Mouse (Mus musculus) ovary, postnatal 10 days (tissue): Measurements from ENCODE around the gene Tpd52l1.
"Not testable (repeated sequence)": the region's sequence is repeated elsewhere in the genome, so short reads cannot be mapped to it uniquely, and the experiment has no call there.

Experiments used
- DNase-seq: peaks from one replicate; pipeline ENCODE4 v3.0.0; 2022; ENCODE audit warnings: low spot score

The Tpd52l1 gene

GRCm38 (mm10) chr10:31445291-31446124 is at the start of gene Tpd52l1:
Tpd52l1 (minus strand) TSS chr10:31445958.
- peak; percentile 65 for DNase-seq

- no peak for DNase-seq
Observed at GRCm38 (mm10) chr10:31494296-31494695, 48.5 kb upstream of the Tpd52l1 start.

GRCm38 (mm10) chr10:31467043-31467898 is 21.5 kb upstream of the Tpd52l1 start:
- DNase-seq, result no peak

GRCm38 (mm10) chr10:31465840-31466541 is 20.2 kb upstream of the Tpd52l1 start:
- no peak for DNase-seq

GRCm38 (mm10) chr10:31465424-31465823 is 19.7 kb upstream of the Tpd52l1 start:
- DNase-seq, result no peak

GRCm38 (mm10) chr10:31463044-31463443 is 17.3 kb upstream of the Tpd52l1 start:
- DNase-seq, result no peak

GRCm38 (mm10) chr10:31456806-31457205 is 11.0 kb upstream of the Tpd52l1 start:
- DNase-seq, result no peak

GRCm38 (mm10) chr10:31447083-31447482 is 1.3 kb upstream of the Tpd52l1 start:
- no peak for DNase-seq

- no peak for DNase-seq
Observed at GRCm38 (mm10) chr10:31444206-31444605, 1.6 kb downstream of the Tpd52l1 start.

- no peak for DNase-seq
Observed at GRCm38 (mm10) chr10:31441491-31441890, 4.3 kb downstream of the Tpd52l1 start.

- DNase-seq, result no peak
Observed at GRCm38 (mm10) chr10:31436047-31436446, 9.7 kb downstream of the Tpd52l1 start.

- DNase-seq, result no peak
Observed at GRCm38 (mm10) chr10:31417956-31418355, 27.8 kb downstream of the Tpd52l1 start.

GRCm38 (mm10) chr10:31392990-31393389 is 52.8 kb downstream of the Tpd52l1 start:
- DNase-seq, result no peak

GRCm38 (mm10) chr10:31390777-31391395 is 54.9 kb downstream of the Tpd52l1 start:
- DNase-seq, result no peak

- not testable (repeated sequence) for DNase-seq
Observed at GRCm38 (mm10) chr10:31388566-31388965, 57.2 kb downstream of the Tpd52l1 start.

- DNase-seq, result not testable (repeated sequence)
Observed at GRCm38 (mm10) chr10:31370200-31370599, 75.6 kb downstream of the Tpd52l1 start.

- no peak for DNase-seq
Observed at GRCm38 (mm10) chr10:31359749-31360148, 86.0 kb downstream of the Tpd52l1 start.

- no peak for DNase-seq
Observed at GRCm38 (mm10) chr10:31354886-31355461, 90.8 kb downstream of the Tpd52l1 start.

- DNase-seq, result no peak
Observed at GRCm38 (mm10) chr10:31354141-31354540, 91.6 kb downstream of the Tpd52l1 start.

- no peak for DNase-seq
Observed at GRCm38 (mm10) chr10:31352845-31353427, 92.8 kb downstream of the Tpd52l1 start.

- DNase-seq, result no peak
Observed at GRCm38 (mm10) chr10:31351056-31351455, 94.7 kb downstream of the Tpd52l1 start.
